Mouse (Mus musculus): ENCODE measurements around the gene Nr1d2. TPM values are rescaled to one million over a fixed set of nuclear protein-coding genes. Genes with fewer than 3 reads are reported as not detected.
A peak's percentile ranks its signal among the peaks of the same experiment; 100 is the strongest.
"Not testable (repeated sequence)": the region's sequence is repeated elsewhere in the genome, so short reads cannot be mapped to it uniquely, and the experiment has no call there.

Nr1d2 gene
- 10 to 100 TPM; 37.8 to 46.8 TPM for total RNA-seq (2021)
- long read RNA-seq, full-length matches to known transcripts = 8 of 13 reads
- long read RNA-seq, partial matches to known transcripts = 0 of 13 reads
- long read RNA-seq, other reads (novel, unspliced or antisense) = 5 of 13 reads

GRCm38 (mm10) chr14:18238750-18239731 is at the start of gene Nr1d2:
Gene Nr1d2, minus strand, starts transcription at chr14:18239127.
- DNase-seq (ENCODE audit: low spot score in 2 of 2) = peak; percentile 97

DNA sequence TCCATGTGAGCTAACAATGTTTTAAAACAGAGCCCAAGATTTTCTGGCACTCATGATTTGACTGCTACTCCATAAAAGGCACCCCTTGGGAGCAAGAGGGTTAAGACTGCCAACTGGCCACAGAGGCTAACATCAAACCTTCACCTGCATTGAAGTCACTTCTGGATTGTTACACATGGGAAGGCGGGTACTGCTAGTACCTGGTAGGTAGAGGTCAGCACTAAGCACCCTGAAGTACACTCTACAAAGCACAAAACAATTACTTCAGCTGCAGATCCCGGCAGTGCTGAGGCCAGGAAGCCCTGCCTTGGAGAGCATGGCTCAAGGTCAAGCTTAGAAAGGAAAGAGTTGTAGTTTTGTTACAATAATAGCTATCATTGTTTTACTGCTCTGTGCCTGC is 48.5 kb upstream of the Nr1d2 start:
- DNase-seq (ENCODE audit: low spot score in 2 of 2) = no peak

GRCm38 (mm10) chr14:18286441-18286840 is 47.5 kb upstream of the Nr1d2 start:
- no peak for DNase-seq (ENCODE audit: low spot score in 2 of 2)

- DNase-seq (ENCODE audit: low spot score in 2 of 2) = no peak
Measured at GRCm38 (mm10) chr14:18285476-18285875, 46.5 kb upstream of the Nr1d2 start.

DNA sequence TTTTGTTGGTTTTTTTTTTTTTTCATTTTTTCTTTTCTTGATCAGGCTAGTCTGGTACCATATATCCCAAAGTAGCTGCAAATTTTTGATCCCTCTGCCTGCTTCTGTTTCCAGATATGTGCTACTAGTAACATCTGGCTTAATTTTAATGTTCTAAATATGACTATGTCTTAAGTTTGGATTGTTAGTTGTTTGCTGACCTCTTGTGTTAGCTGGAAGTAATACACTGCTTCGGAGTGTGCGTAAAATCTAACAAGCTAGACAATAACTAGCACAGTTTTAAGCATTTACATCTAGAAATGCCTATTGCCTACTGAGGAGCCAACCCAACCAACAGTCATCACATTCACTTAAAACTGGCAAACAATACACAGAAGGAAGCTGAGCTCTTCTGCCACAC is 45.7 kb upstream of the Nr1d2 start:
- DNase-seq (ENCODE audit: low spot score in 2 of 2) = no peak

DNA sequence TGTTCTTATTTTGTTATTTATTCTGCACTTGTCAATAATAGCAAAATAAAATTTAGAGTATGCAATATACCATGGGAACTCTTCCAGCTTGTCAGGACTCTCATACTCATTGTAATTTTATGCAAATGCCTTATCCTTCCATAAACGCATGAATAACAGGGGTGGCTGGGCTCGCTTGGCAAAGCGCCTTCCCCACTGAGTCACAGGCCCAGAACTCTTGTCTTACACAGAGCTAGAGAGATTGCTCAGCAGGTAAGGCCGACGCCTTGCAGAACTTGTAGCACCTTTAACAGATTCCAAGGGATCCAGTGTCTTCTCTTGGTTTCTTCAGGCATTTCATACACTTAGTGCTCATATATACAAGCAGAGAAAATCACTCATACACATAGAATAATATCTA is 41.4 kb upstream of the Nr1d2 start:
- DNase-seq (ENCODE audit: low spot score in 2 of 2) = no peak

DNA sequence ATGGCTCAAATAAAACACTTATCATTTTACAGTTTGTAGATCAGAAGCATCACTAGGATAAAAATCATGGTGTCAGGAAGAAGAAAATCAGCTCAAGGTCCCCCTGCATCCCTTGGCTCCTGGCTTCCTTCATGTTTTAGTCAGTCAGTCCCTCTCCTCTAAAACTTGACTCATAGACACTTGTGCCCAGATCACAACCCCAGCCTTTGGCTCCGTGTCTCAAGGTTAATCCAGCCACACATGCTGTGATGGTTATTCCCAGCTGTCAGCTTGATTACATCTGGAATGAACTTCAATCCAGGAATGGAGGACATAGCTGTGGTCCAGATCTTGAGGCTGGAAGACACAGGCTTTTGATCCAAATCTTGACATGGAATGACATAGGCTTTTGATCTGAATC is 35.6 kb upstream of the Nr1d2 start:
- DNase-seq (ENCODE audit: low spot score in 2 of 2) = peak in 1 of 2 experiments; percentile 6

- DNase-seq (ENCODE audit: low spot score in 2 of 2) = peak in 1 of 2 experiments; percentile 10
Measured at GRCm38 (mm10) chr14:18271666-18272065, 32.7 kb upstream of the Nr1d2 start.

- DNase-seq (ENCODE audit: low spot score in 2 of 2) = peak; percentile 96 to 98
Measured at GRCm38 (mm10) chr14:18270529-18271441, 31.9 kb upstream of the Nr1d2 start, which contains the start of the genes Nkiras1 and Rpl15. Gene Nkiras1, plus strand, starts transcription at chr14:18271136. Gene Rpl15, minus strand, starts transcription at chr14:18271391.

GRCm38 (mm10) chr14:18269947-18270528 is 31.1 kb upstream of the Nr1d2 start:
- not testable (repeated sequence) for DNase-seq (ENCODE audit: low spot score in 2 of 2)

GRCm38 (mm10) chr14:18263427-18263826 is 24.5 kb upstream of the Nr1d2 start:
- peak in 1 of 2 experiments; percentile 39 for DNase-seq (ENCODE audit: low spot score in 2 of 2)

DNA sequence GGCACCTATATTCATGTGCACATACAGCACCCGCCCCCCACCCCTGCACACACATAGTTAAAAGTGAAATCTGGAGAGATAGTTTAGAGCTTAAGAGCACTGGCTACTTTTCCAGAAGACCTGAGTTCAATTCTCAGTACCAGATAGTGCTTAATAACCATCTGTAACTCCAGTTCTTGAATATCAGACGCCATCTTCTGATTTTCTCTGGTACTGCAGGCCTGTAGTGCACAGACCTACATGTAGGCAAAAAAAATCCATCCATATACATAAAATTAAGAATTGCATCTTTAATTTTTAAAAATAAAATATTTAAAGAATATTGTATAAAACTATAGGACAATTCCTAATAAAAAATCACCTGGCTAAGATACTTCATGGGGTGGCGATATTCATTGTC is 22.3 kb upstream of the Nr1d2 start:
- peak in 1 of 2 experiments; percentile 5 for DNase-seq (ENCODE audit: low spot score in 2 of 2)

DNA sequence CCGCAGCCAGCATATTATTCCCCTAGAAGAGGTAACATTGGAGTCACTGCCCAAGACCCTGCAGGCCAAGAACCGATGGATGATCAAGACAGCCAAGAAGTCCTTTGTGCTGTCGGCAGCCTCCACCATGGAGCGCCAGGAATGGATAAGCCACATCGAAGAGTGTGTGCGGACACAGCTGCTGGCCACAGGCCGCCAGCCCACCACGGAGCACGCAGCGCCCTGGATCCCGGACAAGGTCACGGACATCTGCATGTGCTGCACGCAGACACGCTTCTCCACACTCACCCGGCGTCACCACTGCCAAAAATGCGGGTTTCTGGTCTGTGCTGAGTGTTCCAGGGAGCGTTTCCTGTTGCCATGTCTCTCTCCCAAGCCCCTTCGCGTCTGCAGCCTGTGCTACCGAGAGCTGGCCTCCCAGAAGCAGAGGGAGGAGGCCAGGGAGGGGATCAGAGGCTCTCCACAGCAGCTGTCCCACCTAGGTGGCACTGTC is 3.8 kb upstream of the Nr1d2 start:
- no peak for DNase-seq (ENCODE audit: low spot score in 2 of 2)

DNA sequence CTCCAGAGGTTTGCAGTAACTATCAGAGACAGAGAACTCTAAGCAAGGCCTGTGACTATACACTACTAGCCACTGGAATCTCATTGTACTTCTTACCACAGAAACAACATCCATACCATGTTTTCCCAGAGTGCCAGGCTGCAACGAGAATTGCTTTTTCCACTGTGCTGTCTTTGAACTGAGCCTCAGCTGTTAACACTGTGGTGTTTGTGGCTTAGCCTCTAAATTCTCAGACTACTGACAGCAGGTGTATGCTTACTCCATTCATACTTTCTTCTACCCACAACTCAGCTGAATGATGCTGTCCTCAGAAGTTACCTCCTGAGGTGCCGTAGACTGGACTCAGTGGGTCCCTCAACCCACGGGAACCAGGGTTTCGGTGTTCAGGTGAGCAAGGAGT is 2.9 kb upstream of the Nr1d2 start:
- DNase-seq (ENCODE audit: low spot score in 2 of 2) = no peak

DNA sequence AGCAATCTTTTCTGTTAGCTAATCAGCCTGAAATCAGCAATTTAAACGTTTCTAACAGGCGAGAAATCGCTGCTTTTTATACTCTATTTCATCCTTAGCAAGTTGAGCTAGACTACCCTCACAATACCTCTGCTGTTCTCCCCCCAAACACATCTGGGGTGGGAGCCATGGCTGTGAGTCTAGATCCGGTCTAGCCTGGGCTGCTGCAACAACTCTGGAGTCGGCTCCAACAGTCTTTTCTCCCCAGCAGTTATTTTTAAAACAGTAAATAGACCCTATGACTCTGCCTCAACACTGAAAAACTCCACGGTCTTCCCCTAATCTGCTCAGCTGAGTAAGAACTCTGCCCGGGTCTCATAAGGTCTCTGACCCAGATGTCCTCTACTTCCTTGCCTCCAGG is 1.2 kb upstream of the Nr1d2 start:
- DNase-seq (ENCODE audit: low spot score in 2 of 2) = no peak

GRCm38 (mm10) chr14:18238131-18238749 is 687 bp downstream of the Nr1d2 start:
- DNase-seq (ENCODE audit: low spot score in 2 of 2) = peak; percentile 97 to 99

DNA sequence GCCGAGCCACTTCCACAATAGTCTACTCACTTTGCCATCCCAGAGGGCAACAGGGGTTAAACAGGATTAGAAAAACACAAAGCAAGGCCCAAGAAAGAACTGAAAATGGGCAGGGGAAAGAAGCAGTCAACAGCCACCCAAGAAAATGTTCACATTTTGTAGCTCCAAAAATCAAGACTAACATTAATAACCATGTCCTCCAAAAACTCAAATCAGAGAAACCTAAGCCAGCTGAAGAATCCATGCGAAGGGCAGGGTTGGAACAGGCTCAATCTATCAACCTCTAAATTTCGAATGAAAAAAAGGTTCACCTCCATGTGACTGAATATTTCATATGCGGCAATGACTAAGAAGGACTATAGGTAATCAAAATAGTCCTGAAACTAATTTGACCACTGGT is 1.5 kb downstream of the Nr1d2 start:
- no peak for DNase-seq (ENCODE audit: low spot score in 2 of 2)

- DNase-seq (ENCODE audit: low spot score in 2 of 2) = not testable (repeated sequence)
Measured at GRCm38 (mm10) chr14:18236496-18237235, 2.3 kb downstream of the Nr1d2 start.

Measured in layer of hippocampus, postnatal 10 days (tissue).